Mouse (Mus musculus): ENCODE measurements around the gene Ccz1. TPM values are rescaled to one million over a fixed set of nuclear protein-coding genes. Genes with fewer than 3 reads are reported as not detected.
"Not testable (repeated sequence)": the region's sequence is repeated elsewhere in the genome, so short reads cannot be mapped to it uniquely, and the experiment has no call there.

The Ccz1 gene
- 10 to 100 TPM; 43.3 to 56.5 (median 44.4) TPM for total RNA-seq (2022)

DNA sequence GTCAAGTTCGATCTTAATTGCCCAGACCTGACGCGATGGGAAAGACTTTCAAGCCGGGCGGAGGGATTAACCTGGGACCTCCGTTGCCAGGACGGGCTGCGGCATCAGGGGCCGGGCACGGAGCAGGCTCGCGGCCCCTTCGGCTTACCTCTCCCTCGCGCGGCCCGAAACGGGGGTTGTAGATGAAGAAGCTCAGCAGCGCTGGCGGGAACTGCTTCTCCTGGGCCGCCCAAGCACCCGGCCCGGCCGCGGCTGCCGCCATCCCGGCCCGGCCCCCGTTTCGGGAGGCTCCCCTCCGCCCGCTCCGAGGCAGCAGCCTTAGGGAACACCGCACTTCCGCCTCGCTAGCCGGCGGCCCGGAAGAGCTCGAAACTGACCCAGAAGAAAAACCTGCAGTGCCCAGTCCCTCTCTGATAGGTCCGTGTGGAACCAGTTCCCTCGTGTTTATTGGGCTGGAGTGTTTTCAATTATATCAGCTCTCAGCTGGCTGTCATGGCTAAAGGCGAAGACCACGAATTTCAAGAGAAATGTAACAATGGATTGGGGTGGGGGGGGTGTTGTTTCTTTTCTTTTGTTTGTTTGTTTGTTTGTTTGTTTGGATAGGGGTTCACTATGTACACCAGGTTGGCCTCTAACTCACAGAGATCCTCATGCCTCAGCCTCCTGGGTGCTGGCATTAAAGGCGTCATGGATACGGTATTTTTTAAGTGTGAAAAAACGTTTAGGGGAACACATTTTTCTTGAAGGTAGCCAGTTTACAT is at the start of gene Ccz1:
Gene Ccz1 (minus strand): TSS at position 327 of the 761 bp plus-strand sequence.
- peak; percentile 46 to 66 for DNase-seq (ENCODE audit: low spot score in 2 of 2)

DNA sequence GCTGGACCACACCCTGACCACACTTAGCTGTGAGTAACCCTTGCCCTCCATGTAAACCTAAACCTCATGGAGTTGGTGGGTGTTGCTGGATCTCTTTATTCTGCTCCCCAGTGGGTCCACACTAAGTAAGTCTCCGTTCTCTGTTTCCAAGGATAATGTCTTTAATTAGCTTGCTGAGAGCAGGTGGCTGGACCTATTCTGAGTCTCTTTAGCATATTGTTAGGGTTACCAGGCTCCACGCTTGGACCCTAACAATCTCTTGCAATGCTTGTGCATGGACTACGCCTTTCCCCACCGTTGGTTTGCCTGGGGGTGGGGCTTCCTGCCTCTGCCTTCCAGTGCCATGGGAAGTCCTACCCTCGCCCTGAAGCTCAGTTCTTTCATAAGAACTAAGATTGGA is 49.4 kb upstream of the Ccz1 start:
- DNase-seq (ENCODE audit: low spot score in 2 of 2) = no peak

DNA sequence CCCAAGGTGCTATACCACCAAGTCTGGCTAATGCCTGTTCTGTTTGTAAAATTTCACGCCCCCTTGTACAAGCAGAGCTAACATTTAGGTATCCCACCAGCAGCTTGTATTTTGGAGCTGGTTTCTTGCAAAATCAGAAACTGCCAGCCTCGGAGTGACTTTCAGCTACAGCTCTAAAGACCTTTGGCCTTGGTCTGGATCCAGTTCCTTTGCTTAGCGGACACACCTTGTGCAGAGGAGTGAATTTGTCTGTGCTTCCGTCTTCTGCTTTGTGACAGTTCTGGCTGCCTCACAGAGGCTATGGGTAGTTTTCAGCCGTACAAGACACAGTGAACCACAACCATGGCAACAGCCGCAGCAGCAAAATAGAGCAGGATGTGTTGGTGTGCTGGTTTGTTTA is 39.7 kb upstream of the Ccz1 start:
- DNase-seq (ENCODE audit: low spot score in 2 of 2) = no peak

DNA sequence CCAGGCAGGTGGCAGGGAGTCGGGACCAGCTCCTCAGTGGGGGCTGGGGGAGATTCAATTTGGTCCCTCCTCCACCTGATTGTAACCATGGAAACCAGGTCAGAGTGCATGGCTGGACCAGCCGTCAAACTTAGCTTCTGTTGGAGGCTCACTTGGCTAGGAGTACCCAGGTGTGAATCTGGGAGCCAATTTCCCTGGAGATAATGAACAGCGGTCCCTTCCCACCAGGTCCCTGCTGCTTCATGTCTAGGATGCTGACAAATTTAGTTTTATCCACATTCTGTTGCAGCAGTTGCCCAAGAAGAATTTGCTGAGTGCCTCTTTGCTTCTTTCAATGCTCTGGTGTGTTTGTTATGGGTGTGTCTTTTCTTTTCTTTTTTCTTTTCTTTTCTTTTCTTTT is 38.8 kb upstream of the Ccz1 start:
- DNase-seq (ENCODE audit: low spot score in 2 of 2) = no peak

DNA sequence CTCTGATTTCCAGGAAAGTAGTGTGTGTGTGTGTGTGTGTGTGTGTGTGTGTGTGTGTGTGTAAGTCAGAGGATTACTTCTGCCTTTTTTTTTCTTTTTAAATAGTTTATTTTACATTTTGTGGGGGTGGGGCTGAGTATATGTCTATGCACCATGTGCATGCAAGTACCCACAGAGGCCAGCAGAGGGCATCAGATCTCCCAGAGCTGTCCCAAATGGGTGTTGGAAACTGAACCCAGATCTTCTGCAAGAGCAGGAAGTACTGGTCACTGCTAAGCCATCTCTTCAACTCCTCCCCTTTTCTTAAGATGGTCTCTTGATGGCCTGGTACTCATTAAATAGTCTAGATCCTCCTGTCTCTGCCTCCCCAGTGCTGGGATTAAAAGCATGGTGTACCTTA is 36.6 kb upstream of the Ccz1 start:
- DNase-seq (ENCODE audit: low spot score in 2 of 2) = no peak

DNA sequence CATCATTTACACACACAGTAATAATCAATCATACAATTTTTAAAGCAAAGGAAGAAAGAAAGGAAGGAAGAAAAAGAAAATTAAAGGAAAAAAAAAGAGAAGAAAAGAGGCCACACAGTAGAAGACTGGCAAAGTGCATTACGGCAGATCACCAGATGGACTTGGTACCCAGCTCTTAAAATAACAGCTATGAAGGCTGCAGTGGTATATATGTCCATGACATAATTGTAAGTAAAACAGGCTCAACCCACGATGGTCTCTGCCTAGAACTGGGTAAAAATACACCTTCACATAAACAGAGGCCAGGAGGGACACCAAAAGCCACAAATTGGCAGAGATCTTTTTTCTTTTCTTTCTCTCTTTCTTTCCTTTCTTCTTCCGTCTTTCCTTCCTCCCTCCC is 35.2 kb upstream of the Ccz1 start:
- DNase-seq (ENCODE audit: low spot score in 2 of 2) = no peak

DNA sequence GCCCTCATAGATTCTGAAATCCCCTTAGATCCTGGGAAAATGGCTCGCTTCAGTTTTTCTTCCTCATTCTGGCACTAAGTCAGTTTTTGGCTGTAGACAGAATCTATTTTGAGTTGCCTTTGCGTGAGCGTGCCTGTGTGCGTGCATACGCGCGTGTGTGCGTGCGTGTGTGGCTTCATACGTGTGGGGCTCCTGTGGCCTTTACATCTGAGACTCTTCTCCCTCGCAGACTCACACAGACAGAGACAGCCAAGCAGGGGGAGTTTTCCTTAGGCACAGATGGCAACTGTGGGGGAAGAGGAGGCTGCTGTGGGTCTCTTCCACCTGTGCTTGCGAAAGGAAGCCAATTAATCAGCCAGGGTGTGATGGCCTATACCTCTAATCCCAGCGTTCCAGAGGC is 32.6 kb upstream of the Ccz1 start:
- no peak for DNase-seq (ENCODE audit: low spot score in 2 of 2)

DNA sequence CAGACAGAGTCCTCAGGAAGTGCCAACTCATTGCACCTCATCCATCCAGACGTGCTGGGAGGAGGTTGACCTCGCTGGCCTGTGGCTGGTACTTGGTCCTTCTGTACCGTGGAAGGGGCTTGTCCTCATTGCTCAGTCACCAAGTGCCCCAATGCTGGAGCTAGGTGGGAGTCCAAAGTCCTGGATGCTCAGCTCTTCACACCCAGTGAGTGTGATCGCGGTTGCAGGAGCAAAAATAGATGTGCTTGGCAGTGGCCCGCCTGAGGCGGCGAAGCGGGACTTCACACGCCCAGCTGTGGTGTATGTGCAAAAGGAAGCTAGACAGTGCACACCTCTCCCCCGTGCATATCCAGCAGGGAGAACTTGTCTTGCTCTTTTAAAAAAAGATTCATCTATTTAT is 28.5 kb upstream of the Ccz1 start:
- DNase-seq (ENCODE audit: low spot score in 2 of 2) = no peak

DNA sequence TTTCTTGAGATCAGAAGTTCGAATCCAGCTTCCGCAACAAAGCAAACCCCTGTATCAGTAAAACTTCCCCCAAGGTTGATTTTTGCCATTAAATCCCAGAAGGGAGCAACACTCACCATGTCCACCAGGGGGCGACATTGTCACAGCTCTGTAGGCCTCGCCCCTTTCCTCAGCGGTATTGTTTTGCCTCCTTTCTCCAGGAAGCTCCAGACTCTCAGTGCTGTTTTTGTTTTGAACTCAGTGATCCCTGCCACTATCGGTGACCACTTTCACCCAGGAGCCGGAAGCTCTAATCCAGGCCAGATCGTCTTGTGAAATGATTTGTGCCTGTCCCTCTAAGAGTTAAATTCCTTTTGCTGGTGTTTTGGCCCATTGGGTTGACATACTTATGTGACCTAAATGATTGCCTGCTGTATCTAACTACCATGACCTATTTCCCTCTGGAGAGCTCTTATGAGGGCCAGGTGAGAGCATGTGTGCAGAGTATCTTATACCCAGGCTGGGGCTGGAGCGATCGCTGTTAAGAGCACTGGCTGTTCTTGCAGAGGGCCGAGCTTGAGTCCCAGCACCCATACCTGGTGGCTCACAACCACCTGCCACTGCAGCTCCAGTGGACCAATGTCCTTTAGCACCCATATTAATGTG is 26.2 kb upstream of the Ccz1 start:
- peak; percentile 18 to 36 for DNase-seq (ENCODE audit: low spot score in 2 of 2)

DNA sequence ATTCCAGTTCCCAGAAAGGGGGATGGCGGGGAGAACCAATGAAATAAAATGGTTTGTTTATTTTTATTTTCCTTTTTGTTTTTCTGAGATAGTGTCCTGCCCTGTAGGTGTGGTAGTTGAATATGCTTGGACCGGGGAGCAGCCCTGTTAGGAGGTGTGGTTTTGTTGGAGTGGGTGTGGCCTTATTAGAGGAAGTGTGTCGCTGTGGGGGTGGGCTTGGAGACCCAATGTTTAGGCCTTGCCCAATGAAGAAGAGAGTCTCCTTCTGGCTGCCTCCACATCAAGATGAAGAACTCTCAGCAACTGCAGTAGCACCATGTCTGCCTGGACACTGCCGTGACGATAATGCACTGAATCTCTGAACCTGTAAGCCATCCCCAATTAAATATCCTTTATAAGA is 25.2 kb upstream of the Ccz1 start:
- no peak for DNase-seq (ENCODE audit: low spot score in 2 of 2)

DNA sequence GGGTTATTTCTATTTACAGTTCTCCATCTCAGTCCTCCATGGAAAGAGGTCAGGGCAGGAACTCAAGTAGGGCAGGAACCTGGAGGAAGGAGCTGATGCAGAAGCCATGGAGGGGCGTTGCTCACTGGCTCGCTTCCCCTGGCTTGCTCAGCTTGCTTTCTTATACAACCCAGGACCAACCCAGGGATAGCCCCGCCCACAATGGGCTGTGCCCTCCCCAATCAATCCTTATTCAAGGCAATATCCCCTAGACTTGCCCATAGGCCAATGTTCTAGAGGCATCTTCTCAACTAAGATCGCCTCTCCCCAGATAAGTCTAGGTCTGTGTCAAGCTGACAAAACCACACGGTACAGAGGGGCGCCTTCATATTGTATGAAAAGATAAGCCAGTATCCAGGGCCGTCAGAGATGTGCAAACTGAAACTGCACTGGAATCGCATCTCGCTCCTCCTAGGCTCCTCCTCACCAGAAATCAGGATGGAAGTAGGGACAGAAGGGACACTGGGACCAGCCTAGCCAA is 24.5 kb upstream of the Ccz1 start:
- no peak for DNase-seq (ENCODE audit: low spot score in 2 of 2)

DNA sequence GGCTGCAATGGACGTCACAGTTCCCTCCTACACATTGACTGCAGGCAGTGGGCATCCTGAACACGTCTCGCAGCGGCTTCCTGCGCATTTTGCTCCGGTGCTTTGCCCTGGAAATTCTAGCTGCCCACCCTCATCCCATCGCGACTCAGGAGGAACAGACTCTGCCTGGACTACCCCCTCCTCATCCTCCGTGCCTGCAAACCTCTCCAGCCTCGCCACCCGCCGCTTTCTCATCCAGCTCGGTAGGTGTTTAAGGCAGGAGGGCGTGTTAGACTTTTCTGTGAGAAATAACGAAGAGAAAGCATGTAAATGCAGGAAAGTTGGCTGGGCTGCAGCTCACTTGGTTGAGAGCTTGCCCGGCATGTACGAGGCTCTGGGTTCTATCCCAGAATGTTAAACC is 22.3 kb upstream of the Ccz1 start:
- DNase-seq (ENCODE audit: low spot score in 2 of 2) = no peak

DNA sequence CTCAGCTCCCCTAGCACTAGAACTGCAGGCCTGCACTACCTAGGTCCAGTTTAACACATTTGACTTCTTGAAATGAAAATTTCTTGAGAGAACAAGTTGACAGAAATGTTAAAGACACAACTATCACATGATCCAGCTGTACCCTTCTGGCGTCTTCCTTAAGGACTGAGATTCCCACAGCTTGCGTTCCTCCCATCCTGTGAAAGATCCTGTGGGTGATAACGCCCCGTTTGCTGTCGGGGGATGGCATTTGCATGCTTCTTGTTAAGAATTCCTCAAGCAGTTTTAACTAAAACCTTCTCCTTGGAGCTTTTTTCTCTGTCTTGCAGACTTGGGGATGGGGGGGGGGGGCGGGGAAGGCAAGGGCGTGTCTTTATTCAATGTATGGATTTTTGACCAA is 19.9 kb upstream of the Ccz1 start:
- no peak for DNase-seq (ENCODE audit: low spot score in 2 of 2)

DNA sequence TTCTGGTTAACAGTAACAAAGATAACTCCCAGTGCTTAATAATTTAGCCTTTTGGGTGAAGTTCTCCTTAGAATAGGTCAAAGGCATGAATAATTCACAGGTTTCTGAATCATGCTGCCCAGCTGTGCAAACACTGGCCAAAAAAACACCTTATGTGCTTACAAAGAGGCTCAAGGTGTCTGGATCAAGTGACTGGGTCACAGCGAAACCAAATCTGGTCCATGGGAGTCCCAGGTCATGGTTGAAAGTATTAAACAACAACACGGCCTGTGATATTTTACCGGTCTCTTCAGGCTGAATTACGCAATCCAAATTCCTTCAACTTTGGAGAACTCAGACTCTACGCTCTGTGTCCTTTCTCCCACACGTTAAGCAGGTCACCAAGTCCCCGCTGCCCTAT is 17.8 kb upstream of the Ccz1 start:
- no peak for DNase-seq (ENCODE audit: low spot score in 2 of 2)

DNA sequence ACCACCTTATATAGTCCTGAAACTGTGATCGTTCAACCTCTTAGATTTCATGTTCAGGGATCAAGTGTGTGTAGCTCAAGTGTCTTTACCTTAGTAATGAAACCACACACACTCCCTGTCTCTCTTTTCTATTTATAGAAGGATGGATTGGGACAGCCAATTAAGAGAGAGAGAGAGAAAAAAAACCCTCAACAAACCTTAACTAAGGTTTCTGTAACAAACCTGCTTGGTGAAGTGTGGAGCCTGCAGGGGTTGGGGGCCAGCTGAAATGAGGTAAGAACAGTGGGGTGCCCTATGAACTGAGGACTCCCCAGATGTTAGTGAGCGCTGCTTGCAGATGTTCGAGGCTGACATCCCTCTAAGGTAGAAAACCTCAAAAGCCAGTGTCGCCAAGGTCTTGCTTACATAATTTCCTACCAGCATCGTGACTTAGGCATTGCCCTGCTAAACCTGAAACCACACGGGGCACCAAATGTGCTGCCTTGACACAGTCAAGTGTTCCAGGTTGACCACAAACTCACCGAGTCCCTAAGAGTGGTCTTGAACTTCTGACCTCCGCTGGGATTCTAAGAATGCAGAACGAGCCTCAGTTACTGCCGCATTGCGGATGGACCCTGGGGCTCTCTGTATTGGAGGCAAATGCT is 12.1 kb upstream of the Ccz1 start, which contains the start of gene Ocm:
Gene Ocm (minus strand): TSS at position 51 of the 644 bp plus-strand sequence.
- DNase-seq (ENCODE audit: low spot score in 2 of 2) = no peak

DNA sequence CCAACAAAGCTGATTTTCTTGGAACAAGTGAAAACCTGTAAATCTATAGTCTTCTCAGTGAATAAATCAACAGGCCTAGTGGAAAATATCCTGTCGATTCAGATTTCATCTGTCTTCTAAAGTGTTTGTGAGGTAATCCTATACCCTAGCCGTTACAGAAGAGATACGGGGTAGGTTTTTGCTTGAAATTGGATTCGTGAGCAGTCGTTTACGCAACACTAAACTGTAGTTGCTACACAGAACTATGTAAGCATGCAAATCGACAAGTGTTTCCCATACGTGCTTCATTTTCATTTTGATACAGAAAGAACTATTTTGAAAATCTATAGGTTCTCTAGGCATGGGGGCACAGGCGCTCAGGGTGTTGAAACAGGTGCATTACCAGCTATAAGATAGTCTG is 1.2 kb upstream of the Ccz1 start:
- no peak for DNase-seq (ENCODE audit: low spot score in 2 of 2)

DNA sequence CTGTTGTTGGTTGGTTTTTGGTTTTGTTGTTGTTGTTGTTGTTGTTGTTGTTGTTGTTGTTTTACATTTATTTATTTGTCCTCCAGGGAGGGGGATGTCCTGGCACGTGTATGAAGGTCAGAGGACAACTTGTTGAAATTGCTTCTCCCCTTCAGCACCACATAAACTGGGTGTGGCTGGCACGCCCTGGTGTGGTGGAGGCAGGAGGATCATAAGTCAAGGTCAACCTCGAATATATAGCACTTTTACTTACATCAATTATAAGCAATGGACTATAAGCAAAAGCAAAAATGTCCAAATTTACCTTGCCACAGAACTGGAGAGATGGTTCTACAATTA is 604 bp upstream of the Ccz1 start:
- DNase-seq (ENCODE audit: low spot score in 2 of 2) = no peak

DNA sequence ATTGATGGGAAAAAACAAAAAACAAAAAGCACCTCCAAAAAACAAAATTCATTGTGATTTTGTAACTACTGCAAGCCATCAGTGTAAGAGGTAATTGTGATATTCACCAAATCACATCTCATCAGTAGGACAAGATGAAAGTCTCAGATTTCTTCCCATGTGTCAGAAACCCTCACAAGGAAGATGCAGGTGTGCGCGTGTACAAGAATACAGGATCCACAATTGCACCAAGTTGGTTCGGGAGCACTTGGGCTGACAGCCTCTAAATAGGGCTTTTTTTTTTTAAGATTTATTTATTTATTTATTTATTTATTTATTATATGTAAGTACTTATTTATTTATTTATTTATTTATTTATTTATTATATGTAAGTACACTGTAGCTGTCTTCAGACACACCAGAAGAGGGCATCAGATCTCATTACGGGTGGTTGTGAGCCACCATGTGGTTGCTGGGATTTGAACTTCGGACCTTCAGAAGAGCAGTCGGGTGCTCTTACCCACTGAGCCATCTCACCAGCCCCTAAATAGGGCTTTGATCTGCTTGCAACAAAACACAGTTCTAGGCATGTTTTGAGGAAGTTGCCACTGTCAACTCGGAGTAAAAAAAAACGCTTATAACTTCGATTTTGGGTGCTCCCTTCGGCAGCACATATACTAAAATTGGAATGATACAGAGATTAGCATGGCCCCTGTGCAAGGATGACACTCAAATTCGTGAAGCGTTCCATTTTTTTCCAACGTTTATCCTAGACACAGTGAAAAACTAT is 1.1 kb downstream of the Ccz1 start:
- not testable (repeated sequence) for DNase-seq (ENCODE audit: low spot score in 2 of 2)

DNA sequence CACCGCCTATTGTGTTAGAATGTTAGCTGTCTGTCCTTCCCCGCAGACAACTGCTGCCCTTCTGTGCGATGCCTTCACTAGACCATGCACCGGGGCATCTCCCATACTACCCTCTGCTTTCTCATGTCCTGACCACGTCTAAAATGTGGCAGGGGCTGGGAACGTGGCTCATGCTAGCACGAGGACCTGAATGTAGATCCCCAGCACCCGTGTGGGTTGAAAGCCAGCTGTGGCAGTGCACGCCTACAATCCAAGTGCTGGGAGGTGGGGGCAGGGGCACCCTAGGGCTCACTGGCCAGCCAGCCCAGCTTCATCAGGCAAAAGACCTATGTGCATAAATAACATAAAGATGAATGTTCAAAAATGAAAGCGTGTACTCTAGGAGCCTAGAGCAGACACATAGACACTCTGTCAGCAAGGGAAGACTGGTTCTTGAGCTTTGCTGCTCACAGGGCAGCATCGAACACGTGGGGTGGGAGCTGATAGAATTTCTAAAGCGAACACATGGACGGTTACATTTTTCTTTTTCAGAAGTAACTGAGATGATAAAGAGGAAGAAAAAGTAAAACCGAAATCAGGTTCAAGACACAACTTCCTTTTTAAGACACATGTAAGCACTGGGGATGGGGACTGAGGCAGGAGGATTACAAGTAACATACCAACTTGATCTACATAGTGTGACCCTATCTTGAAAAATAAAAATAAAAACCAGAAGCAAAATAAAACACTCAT is 12.1 kb downstream of the Ccz1 start:
- DNase-seq (ENCODE audit: low spot score in 2 of 2) = no peak

DNA sequence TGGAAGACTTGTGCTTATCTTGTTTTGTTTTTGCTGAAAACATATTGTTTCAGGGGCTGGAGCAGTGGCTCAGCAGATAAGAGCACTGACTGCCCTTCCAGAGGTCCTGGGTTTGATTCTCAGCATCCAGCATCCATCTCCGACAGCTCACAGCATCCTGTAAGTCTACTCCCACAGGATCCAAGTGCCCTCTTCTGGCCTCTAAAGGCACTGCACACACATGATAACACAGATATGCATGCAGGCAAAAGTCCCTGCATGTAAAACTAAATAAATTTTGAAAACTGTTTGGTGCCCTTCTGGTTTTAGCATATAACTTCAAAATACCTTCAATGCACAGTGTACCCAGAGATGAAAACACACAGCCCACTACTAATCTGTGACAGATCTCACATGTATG is 15.3 kb downstream of the Ccz1 start:
- no peak for DNase-seq (ENCODE audit: low spot score in 2 of 2)
